Mouse (Mus musculus): Measurements from ENCODE around the gene Lrfn2. TPM values are rescaled to one million over a fixed set of nuclear protein-coding genes. Genes with fewer than 3 reads are reported as not detected.

Gene Lrfn2
- polyA plus RNA-seq, 1 experiment = not detected

DNA sequence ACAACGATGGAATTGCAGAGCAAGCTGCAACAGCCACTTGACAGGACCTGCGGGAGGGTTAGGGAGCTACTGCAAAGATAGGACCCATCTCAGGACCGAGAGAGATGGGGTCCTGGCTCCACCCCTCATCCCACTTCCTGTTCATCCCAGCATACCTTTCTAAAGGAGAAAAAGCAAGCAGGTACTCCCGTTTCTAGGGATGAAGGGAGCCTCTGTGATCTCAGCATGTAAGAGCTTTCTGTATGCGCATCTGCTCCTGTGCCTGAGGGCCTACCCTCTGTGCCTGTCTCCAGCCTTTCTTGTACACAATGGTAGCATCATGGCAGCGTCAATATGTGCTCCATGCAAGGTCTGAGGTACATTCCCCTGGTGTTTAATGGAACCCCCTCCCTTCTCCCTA, 102.9 kb downstream of the Lrfn2 start:
- 87% methylated on average over 6 of the region's 6 CpGs for WGBS

GRCm38 (mm10) chr17:49037163-49037950, 105.2 kb downstream of the Lrfn2 start:
- Histone ChIP-seq H3K27ac (ENCODE audit: insufficient read depth, low read depth, low read length) (no peak overlapping the region), H3K4me3 (ENCODE audit: insufficient read depth, low read depth, low read length) (no peak overlapping the region), H3K4me1 (ENCODE audit: control insufficient read depth, insufficient read depth, low read length) (peaks cover 8% of the 10 kb centered on the region)
- TF ChIP-seq POLR2A (IDR thresholded peaks at IDR 0.05; ENCODE audit: insufficient read depth, low read depth, low read length) = no peak
- TF ChIP-seq CTCF (IDR thresholded peaks at IDR 0.05; ENCODE audit: insufficient read depth, low read depth, low read length) = no peak
- WGBS = 79% methylated on average over 8 of the region's 8 CpGs

More for the DNA sequence above, 102.9 kb downstream of the Lrfn2 start:
- TF ChIP-seq POLR2A (IDR thresholded peaks at IDR 0.05; ENCODE audit: insufficient read depth, low read depth, low read length) = no peak
- TF ChIP-seq CTCF (IDR thresholded peaks at IDR 0.05; ENCODE audit: insufficient read depth, low read depth, low read length) = no peak
- Histone ChIP-seq H3K27ac (ENCODE audit: insufficient read depth, low read depth, low read length) (no peak overlapping the region), H3K4me1 (ENCODE audit: control insufficient read depth, insufficient read depth, low read length) (peaks cover 14% of the 10 kb centered on the region), H3K4me3 (ENCODE audit: insufficient read depth, low read depth, low read length) (no peak overlapping the region)

DNA sequence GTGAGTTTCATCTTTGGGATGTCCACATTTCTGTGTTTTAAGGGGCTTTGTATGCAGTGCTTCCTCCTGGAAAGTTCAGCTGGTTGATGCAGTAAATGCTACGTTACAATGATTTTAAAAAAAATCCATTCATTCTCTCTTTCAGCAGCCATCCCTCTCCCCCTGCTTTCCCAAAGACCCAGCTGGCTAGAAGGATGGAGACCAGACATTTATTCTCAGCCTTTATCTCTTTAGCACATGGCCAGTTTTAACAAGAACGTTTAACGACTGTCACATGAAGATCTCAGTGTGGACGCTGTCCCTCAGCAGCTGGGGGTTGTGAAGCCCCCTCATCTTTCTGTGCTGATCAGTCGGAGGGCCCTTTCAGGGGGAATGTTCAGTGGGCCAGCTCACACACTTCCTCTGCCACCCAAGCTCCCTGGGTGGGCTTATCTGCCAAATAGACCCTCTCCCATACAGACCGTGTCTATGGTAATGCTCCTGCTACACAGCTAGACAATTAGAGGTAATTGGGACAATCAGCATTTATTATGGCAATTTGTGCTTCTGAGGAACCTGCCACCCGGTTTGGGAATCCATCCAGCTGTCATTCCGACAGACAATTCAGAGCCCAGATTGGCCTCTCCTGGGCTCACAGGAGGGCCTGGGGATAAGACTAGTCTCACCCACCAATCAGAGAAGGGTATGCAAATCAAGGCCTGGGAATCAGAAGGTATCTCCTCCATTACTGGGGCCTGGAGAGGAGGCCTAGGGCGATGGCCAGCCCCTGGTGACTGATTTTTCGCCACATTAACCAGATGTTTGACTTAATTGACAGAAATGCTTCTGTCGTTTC, 111.8 kb downstream of the Lrfn2 start:
- 0 out of 2 replicates have a peak, but pooled peaks cover 6% of the 10 kb centered on the region for H3K4me1 ChIP-seq (ENCODE audit: control insufficient read depth, insufficient read depth, low read length)
- TF ChIP-seq POLR2A (IDR thresholded peaks at IDR 0.05; ENCODE audit: insufficient read depth, low read depth, low read length) (no peak), CTCF (IDR thresholded peaks at IDR 0.05; ENCODE audit: insufficient read depth, low read depth, low read length) (no peak)
- H3K27ac ChIP-seq (ENCODE audit: insufficient read depth, low read depth, low read length) = no peak overlapping the region
- 58% methylated on average over 11 of the region's 11 CpGs for WGBS
- H3K4me3 ChIP-seq (ENCODE audit: insufficient read depth, low read depth, low read length) = no peak overlapping the region

GRCm38 (mm10) chr17:49047921-49048320, 115.7 kb downstream of the Lrfn2 start:
- WGBS = 70% methylated on average over 4 of the region's 4 CpGs
- TF ChIP-seq POLR2A (IDR thresholded peaks at IDR 0.05; ENCODE audit: insufficient read depth, low read depth, low read length) (no peak), CTCF (IDR thresholded peaks at IDR 0.05; ENCODE audit: insufficient read depth, low read depth, low read length) (no peak)
- no peak overlapping the region for H3K27ac ChIP-seq (ENCODE audit: insufficient read depth, low read depth, low read length)
- H3K4me1 ChIP-seq (ENCODE audit: control insufficient read depth, insufficient read depth, low read length) = 0 out of 2 replicates have a peak, but pooled peaks cover 6% of the 10 kb centered on the region
- no peak overlapping the region for H3K4me3 ChIP-seq (ENCODE audit: insufficient read depth, low read depth, low read length)

- H3K27ac ChIP-seq (ENCODE audit: insufficient read depth, low read depth, low read length) = no peak overlapping the region
- no peak for TF ChIP-seq CTCF (IDR thresholded peaks at IDR 0.05; ENCODE audit: insufficient read depth, low read depth, low read length)
- TF ChIP-seq POLR2A (IDR thresholded peaks at IDR 0.05; ENCODE audit: insufficient read depth, low read depth, low read length) = no peak
- no peak overlapping the region for H3K4me3 ChIP-seq (ENCODE audit: insufficient read depth, low read depth, low read length)
- 92% methylated on average over 11 of the region's 11 CpGs for WGBS
- no peaks in the 10 kb centered on the region; the same call in 1 of the 2 replicates for H3K4me1 ChIP-seq (ENCODE audit: control insufficient read depth, insufficient read depth, low read length)
Observed at GRCm38 (mm10) chr17:49051231-49051630, 119.1 kb downstream of the Lrfn2 start.

GRCm38 (mm10) chr17:49061141-49061540, 129.0 kb downstream of the Lrfn2 start:
- WGBS = 85% methylated on average over 8 of the region's 8 CpGs
- TF ChIP-seq POLR2A (IDR thresholded peaks at IDR 0.05; ENCODE audit: insufficient read depth, low read depth, low read length) = no peak
- no peak for TF ChIP-seq CTCF (IDR thresholded peaks at IDR 0.05; ENCODE audit: insufficient read depth, low read depth, low read length)
- H3K4me1 ChIP-seq (ENCODE audit: control insufficient read depth, insufficient read depth, low read length) = peaks cover 7% of the 10 kb centered on the region; the same call in 1 of the 2 replicates
- H3K27ac ChIP-seq (ENCODE audit: insufficient read depth, low read depth, low read length) = no peak overlapping the region
- H3K4me3 ChIP-seq (ENCODE audit: insufficient read depth, low read depth, low read length) = no peak overlapping the region

DNA sequence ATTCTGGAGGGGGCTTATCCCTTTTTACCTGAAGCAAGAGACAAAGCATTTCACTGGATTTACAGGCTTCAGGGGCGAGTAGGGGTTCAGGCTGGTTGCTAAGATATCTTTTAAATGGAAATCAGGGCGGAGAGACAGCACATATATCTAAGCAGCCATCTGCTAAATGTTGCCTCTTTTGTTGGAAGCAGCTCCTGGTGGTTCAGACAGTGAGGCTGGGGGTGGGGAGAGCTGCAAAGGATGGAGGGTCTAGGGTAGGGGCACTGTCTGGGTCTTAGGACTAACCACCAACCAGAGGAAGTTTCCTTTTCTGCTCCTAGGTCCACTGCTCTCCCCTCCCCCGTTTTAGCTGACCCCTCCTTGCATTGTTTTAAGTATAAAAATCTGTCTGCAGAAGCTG, 131.6 kb downstream of the Lrfn2 start:
- Histone ChIP-seq H3K4me3 (ENCODE audit: insufficient read depth, low read depth, low read length) (no peak overlapping the region), H3K4me1 (ENCODE audit: control insufficient read depth, insufficient read depth, low read length) (peaks cover 7% of the 10 kb centered on the region; the same call in 1 of the 2 replicates), H3K27ac (ENCODE audit: insufficient read depth, low read depth, low read length) (no peak overlapping the region)
- 46% methylated on average over 3 of the region's 3 CpGs for WGBS
- TF ChIP-seq POLR2A (IDR thresholded peaks at IDR 0.05; ENCODE audit: insufficient read depth, low read depth, low read length) = no peak
- TF ChIP-seq CTCF (IDR thresholded peaks at IDR 0.05; ENCODE audit: insufficient read depth, low read depth, low read length) = no peak

DNA sequence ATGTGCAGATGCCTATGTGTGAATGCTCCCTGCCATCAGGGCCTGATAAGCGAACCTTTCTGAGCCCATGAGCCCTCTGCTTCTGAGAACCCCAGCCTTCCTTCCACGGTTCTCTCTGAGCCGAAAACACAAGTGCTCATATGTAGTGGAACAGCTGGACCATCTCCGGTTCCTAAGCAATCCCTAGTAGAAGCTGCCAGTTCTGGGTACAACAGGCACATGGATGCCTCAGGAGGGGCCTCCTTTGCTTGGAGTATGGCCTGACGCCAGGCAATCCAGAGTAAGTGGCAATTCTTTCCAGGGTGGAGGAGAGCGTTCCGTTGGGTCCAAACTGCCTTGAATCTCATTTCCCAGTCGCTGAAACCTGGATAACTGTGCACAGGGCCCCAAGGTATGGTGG, 132.3 kb downstream of the Lrfn2 start:
- TF ChIP-seq CTCF (IDR thresholded peaks at IDR 0.05; ENCODE audit: insufficient read depth, low read depth, low read length) = no peak
- TF ChIP-seq POLR2A (IDR thresholded peaks at IDR 0.05; ENCODE audit: insufficient read depth, low read depth, low read length) = no peak
- Histone ChIP-seq H3K27ac (ENCODE audit: insufficient read depth, low read depth, low read length) (no peak overlapping the region), H3K4me1 (ENCODE audit: control insufficient read depth, insufficient read depth, low read length) (peaks cover 7% of the 10 kb centered on the region; the same call in 1 of the 2 replicates), H3K4me3 (ENCODE audit: insufficient read depth, low read depth, low read length) (no peak overlapping the region)
- WGBS = 76% methylated on average over 8 of the region's 8 CpGs

GRCm38 (mm10) chr17:49065050-49065449, 132.9 kb downstream of the Lrfn2 start:
- WGBS = 93% methylated on average over 3 of the region's 3 CpGs
- Histone ChIP-seq H3K4me1 (ENCODE audit: control insufficient read depth, insufficient read depth, low read length) (peaks cover 7% of the 10 kb centered on the region; the same call in 1 of the 2 replicates), H3K4me3 (ENCODE audit: insufficient read depth, low read depth, low read length) (no peak overlapping the region), H3K27ac (ENCODE audit: insufficient read depth, low read depth, low read length) (no peak overlapping the region)
- no peak for TF ChIP-seq CTCF (IDR thresholded peaks at IDR 0.05; ENCODE audit: insufficient read depth, low read depth, low read length)
- TF ChIP-seq POLR2A (IDR thresholded peaks at IDR 0.05; ENCODE audit: insufficient read depth, low read depth, low read length) = no peak
